Mouse (Mus musculus) forebrain, postnatal 0 days (tissue): Measurements from ENCODE around the gene Nfatc3. TPM values are rescaled to one million over a fixed set of nuclear protein-coding genes. Genes with fewer than 3 reads are reported as not detected.

Source experiments
- ATAC-seq: fragments of 200-750 bp; cut with Nextera tagmentation; 2 replicates; pipeline ENCODE4 v1.8.0; 2017; ENCODE audit warnings: mild to moderate bottlenecking, moderate library complexity
- DNase-seq: peaks from one replicate; pipeline ENCODE4 v3.0.0-alpha.2; 2015
- H3K27ac ChIP-seq: fragments of 300-500 bp; sonication (generic); 2 replicates; pipeline ENCODE4 v1.5.1; 2014; ENCODE audit warnings: low read depth, mild to moderate bottlenecking, antibody characterized with exemption, low read length, moderate library complexity, mixed read lengths
- H3K27me3 ChIP-seq: fragments of 300-500 bp; sonication (generic); 2 replicates; pipeline ENCODE4 v1.6.1; 2014; ENCODE audit warnings: mild to moderate bottlenecking, low read length, mixed read lengths; ENCODE audit not compliant: insufficient read depth
- H3K36me3 ChIP-seq: fragments of 300-500 bp; sonication (generic); 2 replicates; pipeline ENCODE4 v1.6.1; 2014; ENCODE audit warnings: mild to moderate bottlenecking, moderate library complexity; ENCODE audit not compliant: insufficient read depth
- H3K4me1 ChIP-seq: fragments of 300-500 bp; sonication (generic); 2 replicates; pipeline ENCODE4 v1.6.1; 2014; ENCODE audit warnings: antibody characterized with exemption; ENCODE audit not compliant: insufficient read depth
- H3K4me2 ChIP-seq: fragments of 300-500 bp; sonication (generic); 2 replicates; pipeline ENCODE4 v1.6.1; 2014; ENCODE audit warnings: low read depth, mild to moderate bottlenecking, moderate library complexity
- H3K4me3 ChIP-seq: fragments of 300-500 bp; sonication (generic); 2 replicates; pipeline ENCODE4 v1.5.1; 2014; ENCODE audit warnings: low read depth, low read length, mixed read lengths
- H3K9ac ChIP-seq: fragments of 300-500 bp; sonication (generic); 2 replicates; pipeline ENCODE4 v1.6.1; 2014; ENCODE audit warnings: mild to moderate bottlenecking
- H3K9me3 ChIP-seq: fragments of 300-500 bp; sonication (generic); 2 replicates; pipeline ENCODE4 v1.6.1; 2016; ENCODE audit warnings: low read length
- CTCF ChIP-seq: sonication (generic); IDR thresholded peaks from 2 replicates; pipeline ENCODE4 v1.5.1; 2016; ENCODE audit warnings: antibody characterized with exemption, control low read depth, low read depth
- WGBS: fragments of 180-500 bp; shearing (Covaris S2); extraction: QIAGEN DNeasy Blood & Tissue Kit; methylation state at CpG from one replicate; pipeline ENCODE4 v1.1.7; 2014; 5-methylcytosine and 5-hydroxymethylcytosine counted together
- polyA plus RNA-seq: library from polyadenylated mRNA; unstranded; fragments of >200 nt; fragmentation: Nextera tagmentation; extraction: Ambion mirVana; gene quantifications from 2 replicates; pipeline ENCODE4 v1.2.1, GENCODE M21; 2015
- total RNA-seq: library from RNA; depleted of rRNA; stranded (reverse); fragments of >200 nt; gene quantifications from 2 replicates; pipeline ENCODE4 v1.2.3, GENCODE M21; 2014

The Nfatc3 gene
- total and polyA plus RNA-seq, 2 experiments from 2014 or later = 1.9 to 16.0 TPM

GRCm38 (mm10) chr8:106055038-106055437 is 3.6 kb upstream of the Nfatc3 start:
- Histone ChIP-seq H3K9me3 (no peaks in the 10 kb centered on the region), H3K4me1 (0 out of 2 replicates have a peak, but pooled peaks cover 5% of the 10 kb centered on the region), H3K27me3 (no peaks in the 10 kb centered on the region), H3K4me2 (no peak overlapping the region), H3K36me3 (peaks cover 31% of the 10 kb centered on the region), H3K9ac (no peak overlapping the region), H3K27ac (no peak overlapping the region), H3K4me3 (no peak overlapping the region)
- ATAC-seq = no peak
- DNase-seq = no peak
- WGBS = 40% methylated on average over 3 of the region's 3 CpGs
- TF ChIP-seq CTCF = no peak

GRCm38 (mm10) chr8:106056455-106056982 is 2.1 kb upstream of the Nfatc3 start:
- H3K9me3 ChIP-seq = no peaks in the 10 kb centered on the region
- DNase-seq = no peak
- 89% methylated on average over 4 of the region's 4 CpGs for WGBS

DNA sequence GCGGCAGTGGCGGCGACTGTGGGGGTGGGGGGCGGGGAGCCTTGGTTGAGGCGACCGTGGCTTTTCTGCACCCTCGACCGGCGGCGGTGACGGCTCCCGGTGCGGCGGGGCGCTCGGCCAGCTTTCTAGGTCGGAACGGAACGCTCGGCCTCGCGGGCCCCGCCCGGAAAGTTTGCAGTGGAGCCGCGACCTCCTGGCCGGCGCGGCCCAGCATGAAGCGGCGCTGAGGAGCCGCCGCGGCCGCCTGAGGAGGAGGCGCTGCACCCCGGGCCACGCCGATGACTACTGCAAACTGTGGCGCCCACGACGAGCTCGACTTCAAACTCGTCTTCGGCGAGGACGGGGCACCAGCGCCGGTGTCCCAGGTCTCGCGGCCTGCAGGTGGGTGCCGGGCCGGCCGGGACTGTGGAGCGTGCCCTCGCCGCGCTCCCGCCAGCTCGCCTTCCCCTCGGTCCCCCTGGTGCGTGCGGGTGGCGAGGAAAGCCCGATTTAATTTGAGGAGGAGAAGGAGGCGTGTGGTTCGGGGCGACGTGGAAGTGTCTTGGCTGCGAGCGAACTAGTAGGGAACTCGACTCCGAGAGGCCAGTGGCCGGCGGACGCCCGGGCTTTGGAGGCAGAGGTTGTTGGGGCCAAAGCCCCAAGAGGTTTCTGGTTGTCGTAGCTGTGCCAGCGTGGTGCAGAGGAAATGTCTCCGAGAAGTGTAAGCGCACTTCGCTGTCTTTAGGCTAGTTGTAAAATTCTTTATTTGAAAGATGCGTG is 1.2 kb downstream of the Nfatc3 start:
- DNase-seq (no peak), ATAC-seq (peak; percentile 71)
- 2% methylated on average over 83 of the region's 83 CpGs for WGBS
- Histone ChIP-seq H3K9ac (peak overlapping the region; percentile 74), H3K27ac (peak overlapping the region; percentile 85), H3K36me3 (no peaks in the 10 kb centered on the region), H3K4me1 (peaks cover 18% of the 10 kb centered on the region; the same call in 1 of the 2 replicates), H3K9me3 (no peaks in the 10 kb centered on the region), H3K4me2 (peak overlapping the region; percentile 53), H3K4me3 (peak overlapping the region; percentile 93), H3K27me3 (no peaks in the 10 kb centered on the region)
- TF ChIP-seq CTCF = no peak

More at GRCm38 (mm10) chr8:106056455-106056982, 2.1 kb upstream of the Nfatc3 start:
- TF ChIP-seq CTCF = no peak
- H3K4me1 ChIP-seq = peaks cover 15% of the 10 kb centered on the region; the same call in 1 of the 2 replicates
- no peaks in the 10 kb centered on the region for H3K27me3 ChIP-seq
- H3K4me2 ChIP-seq = no peak overlapping the region
- H3K36me3 ChIP-seq = peaks cover 26% of the 10 kb centered on the region
- H3K27ac ChIP-seq = no peak overlapping the region
- no peak for ATAC-seq
- no peak overlapping the region for H3K4me3 ChIP-seq
- no peak overlapping the region for H3K9ac ChIP-seq

DNA sequence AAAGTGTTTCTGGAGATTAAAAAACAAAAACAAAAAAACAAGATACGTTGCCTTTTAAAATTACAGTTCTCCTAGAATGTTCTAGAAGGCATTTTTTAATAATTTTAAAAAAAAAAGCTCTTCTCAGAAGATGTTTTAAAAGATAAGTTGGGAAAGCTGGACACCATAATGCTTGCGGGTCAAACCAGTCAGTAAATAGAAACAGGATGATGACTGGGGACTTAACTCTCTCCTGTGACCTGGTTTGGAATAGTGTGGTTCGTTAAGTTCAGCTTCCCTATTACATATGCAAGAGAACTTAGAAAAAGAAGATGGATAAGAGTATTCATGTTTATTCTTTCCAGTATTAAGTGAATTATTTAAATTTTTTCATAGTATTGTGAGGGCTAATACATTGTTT is 1.9 kb downstream of the Nfatc3 start:
- Histone ChIP-seq H3K4me1 (peaks cover 18% of the 10 kb centered on the region; the same call in 1 of the 2 replicates), H3K4me2 (peak overlapping the region; percentile 53), H3K9ac (peak overlapping the region; percentile 74; the same call in 1 of the 2 replicates), H3K27ac (no peak overlapping the region), H3K36me3 (no peaks in the 10 kb centered on the region), H3K4me3 (peak overlapping the region; percentile 93), H3K9me3 (no peaks in the 10 kb centered on the region), H3K27me3 (no peaks in the 10 kb centered on the region)
- DNase-seq (no peak), ATAC-seq (no peak)
- no peak for TF ChIP-seq CTCF
- 5% methylated on average over 3 of the region's 3 CpGs for WGBS

- 84% methylated on average over 6 of the region's 6 CpGs for WGBS
Observed at GRCm38 (mm10) chr8:106061686-106062085, 3.0 kb downstream of the Nfatc3 start.

GRCm38 (mm10) chr8:106063046-106063445 is 4.4 kb downstream of the Nfatc3 start:
- DNase-seq (no peak), ATAC-seq (no peak)
- Histone ChIP-seq H3K9me3 (no peaks in the 10 kb centered on the region), H3K9ac (no peak overlapping the region), H3K4me2 (no peak overlapping the region), H3K4me1 (peaks cover 18% of the 10 kb centered on the region; the same call in 1 of the 2 replicates), H3K27me3 (no peaks in the 10 kb centered on the region), H3K36me3 (no peaks in the 10 kb centered on the region), H3K4me3 (no peak overlapping the region), H3K27ac (no peak overlapping the region)
- TF ChIP-seq CTCF = no peak
- 98% methylated on average over 7 of the region's 7 CpGs for WGBS

More at GRCm38 (mm10) chr8:106061686-106062085, 3.0 kb downstream of the Nfatc3 start:
- Histone ChIP-seq H3K36me3 (no peaks in the 10 kb centered on the region), H3K9ac (no peak overlapping the region), H3K27ac (no peak overlapping the region), H3K4me3 (no peak overlapping the region), H3K4me1 (peaks cover 18% of the 10 kb centered on the region; the same call in 1 of the 2 replicates), H3K9me3 (no peaks in the 10 kb centered on the region), H3K4me2 (peak overlapping the region; percentile 53; the same call in 1 of the 2 replicates), H3K27me3 (no peaks in the 10 kb centered on the region)
- TF ChIP-seq CTCF = no peak
- no peak for ATAC-seq
- DNase-seq = no peak

DNA sequence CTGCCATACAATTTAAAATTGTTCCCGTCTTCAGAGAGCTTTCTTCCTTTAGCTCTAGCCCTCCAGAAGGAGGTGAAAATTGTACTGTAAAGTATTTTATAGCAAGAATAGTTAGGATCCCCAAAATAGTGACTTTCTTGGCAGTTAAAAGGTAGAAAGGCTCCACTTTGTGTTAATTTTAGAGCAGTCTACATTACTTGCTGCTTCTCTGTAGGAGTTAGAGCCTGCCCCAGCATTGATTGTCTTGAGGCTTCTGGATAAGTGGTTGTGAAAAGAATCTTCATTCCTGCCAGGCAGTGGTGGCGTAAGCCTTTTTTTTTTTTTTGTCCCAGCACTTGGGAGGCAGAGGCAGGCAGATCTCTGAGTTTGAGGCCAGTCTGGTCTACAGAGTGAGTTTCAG is 8.1 kb downstream of the Nfatc3 start:
- DNase-seq = no peak
- H3K9ac ChIP-seq = no peak overlapping the region
- H3K4me1 ChIP-seq = peaks cover under 1% of the 10 kb centered on the region; the same call in 1 of the 2 replicates
- 84% methylated on average over 2 of the region's 2 CpGs for WGBS
- H3K4me2 ChIP-seq = no peak overlapping the region
- no peak overlapping the region for H3K4me3 ChIP-seq
- ATAC-seq = no peak
- no peaks in the 10 kb centered on the region for H3K36me3 ChIP-seq
- no peak overlapping the region for H3K27ac ChIP-seq
- TF ChIP-seq CTCF = no peak
- no peaks in the 10 kb centered on the region for H3K27me3 ChIP-seq
- H3K9me3 ChIP-seq = no peaks in the 10 kb centered on the region
